Mouse (Mus musculus) cerebellum, postnatal 25 days (tissue): ENCODE measurements at regions not wholly inside any gene's neighbourhood (a gene's known extent, or its start where the extent isn't known, plus 50 kb on each side); places are given as distances from the start of the nearest gene placed in this dataset.

Source experiments
- DNase-seq, 2 experiments: peaks; one replicate each; pipeline ENCODE4 v3.0.0; 2021; ENCODE audit warnings: mixed read lengths in 2 of 2

DNA sequence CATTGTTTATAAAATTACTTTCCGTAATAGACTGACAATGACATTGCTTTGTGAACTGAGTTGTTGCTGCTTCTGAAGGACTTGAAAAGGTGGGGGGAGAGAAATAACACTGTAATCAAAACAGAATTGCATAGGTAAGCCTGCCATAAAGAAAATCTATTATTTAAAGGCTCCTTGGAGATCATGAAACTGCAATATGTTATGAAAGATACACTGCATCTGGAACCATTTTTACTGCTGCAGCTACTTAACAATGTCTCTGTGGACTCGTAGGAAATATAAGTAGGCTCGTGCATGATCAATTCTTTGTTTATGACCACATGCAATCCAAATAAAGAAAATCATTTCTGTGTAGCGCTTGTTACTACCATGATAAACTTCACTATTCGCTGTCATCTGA is 145.0 kb upstream of the Syt1 start:
- no peak for DNase-seq

DNA sequence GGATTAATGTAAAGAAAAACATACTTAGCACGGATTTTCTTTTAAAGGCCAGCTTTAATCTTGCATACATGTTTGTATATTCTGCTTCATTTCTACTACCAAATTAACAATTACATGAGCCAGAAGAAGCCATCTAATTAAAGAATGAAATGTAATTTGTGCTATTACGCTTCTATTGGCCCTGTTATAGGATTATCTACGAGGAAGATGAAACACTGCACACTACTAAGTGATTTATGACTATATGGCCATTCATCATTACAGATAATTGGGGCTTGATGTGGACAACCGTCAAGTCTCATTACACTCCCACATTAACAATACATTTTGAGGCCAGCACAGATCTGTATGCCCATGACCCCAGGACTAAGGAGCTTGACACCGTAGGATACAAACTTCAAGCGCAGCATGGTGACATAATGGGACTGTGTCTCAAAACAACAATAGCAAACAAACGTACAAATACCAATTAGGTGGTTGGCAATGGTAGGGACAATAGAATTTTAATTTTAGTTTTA is 129.7 kb upstream of the Syt1 start:
- DNase-seq, result no peak

DNA sequence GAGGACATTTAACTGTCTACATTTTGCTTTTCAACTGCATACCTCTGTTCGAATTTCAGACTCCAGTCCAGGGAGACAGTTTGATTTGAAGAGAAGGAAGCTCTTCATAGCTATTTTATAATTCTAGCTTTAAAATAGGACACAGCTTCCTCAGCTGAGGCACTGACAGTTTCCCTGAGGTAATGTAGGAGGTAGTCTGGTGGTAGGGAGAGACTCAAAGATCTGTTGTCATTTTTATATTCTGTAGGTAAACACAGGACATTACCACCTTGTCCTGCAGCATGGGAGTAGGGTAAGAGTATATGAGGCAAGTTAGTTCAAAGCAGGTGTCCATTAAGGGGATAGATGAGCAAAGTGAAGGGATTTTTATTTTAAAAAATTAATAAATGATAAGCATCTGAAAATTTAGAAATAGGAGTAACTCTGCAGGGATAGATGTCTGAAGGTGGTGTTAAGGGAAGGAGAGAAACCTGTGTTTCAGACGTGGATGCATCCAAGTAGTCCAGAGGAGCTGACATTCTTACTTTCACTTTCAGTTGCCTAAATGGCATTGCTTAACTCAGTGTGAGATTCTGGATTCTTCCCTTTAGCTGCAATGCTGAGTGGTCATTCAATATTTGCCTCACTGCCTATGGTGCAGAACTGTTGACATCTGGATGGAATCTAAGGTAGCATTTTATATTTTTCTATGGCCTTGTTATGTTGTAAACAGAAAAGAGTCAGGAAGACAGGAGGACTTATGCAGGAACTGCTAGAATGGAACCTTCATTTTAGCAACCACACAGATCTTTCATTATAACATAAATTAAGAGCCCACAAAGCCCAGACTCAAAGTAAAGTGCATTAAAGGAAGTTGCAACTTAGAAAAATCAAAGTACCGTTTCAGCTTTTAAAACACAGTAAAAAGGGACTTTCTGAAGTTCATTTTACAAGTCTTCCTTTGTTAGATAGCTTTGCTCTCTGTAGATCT is 126.3 kb upstream of the Syt1 start:
- DNase-seq, result no peak

DNA sequence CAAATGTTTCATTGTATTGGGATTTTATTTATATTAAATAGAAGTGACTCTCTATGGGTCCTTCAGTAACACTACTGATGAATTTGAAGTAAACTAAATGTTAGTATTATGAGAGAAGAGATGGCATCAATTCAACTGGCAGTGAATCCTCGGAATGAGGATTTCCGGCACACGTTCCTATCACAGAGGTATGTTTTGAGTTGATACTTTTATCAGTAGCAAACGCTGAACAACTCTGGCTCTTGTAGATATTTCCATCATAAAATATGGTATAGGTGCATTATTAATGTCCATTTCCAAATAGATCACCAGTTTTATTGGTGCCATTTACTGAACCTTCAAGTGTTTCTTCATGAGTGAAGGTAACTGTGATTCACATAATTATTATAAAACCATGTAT is 123.7 kb upstream of the Syt1 start:
- DNase-seq, result no peak

DNA sequence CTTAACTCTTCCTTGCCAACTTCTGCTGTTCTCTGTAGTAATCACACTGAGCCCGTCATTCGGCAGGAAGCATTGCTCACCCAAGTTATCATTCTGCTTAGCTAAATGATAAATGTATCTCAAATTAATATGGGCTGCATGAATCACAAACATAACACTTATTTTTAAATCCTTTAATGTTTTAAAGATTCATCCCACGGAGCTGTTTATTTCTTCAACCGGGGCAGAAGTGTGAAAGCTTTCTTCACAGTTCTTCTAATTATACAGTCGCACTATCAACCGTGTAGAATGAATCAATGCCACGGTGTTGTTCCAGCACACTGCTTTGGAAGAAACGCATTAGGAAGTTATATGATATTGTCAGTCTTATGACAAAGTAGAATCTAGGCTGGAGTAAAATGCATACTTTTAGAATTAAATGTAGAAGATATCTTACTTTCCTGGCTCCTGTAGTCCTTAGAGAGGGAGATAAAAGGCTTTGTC is 121.3 kb upstream of the Syt1 start:
- DNase-seq, result no peak

DNA sequence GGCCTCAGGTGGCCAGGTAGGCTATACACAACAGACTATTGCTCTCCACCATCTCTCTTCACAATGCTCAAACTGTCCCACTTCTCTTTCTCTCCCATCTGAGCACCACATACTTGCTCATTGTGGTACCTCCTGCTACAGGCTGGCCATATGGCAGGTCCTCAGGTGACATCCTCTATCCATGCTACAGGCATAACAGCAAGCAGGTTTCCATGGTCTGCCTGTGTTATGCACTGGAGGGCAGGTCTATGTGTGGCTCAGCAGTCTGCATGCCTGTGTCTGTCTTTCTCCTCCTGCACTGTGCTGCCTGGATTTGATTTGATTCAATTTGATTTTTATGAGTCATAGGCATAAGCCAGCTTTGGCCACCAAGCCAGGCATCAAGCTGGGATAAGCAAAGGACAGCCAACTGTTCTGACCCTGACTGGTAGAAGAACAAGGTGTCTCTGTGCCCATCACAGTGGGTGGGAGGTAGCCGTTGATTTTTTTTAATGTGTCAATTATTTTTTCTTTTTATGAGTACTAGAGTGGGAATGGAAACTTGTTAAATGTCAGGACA is 118.8 kb upstream of the Syt1 start:
- DNase-seq, result peak; percentile 90 to 92

DNA sequence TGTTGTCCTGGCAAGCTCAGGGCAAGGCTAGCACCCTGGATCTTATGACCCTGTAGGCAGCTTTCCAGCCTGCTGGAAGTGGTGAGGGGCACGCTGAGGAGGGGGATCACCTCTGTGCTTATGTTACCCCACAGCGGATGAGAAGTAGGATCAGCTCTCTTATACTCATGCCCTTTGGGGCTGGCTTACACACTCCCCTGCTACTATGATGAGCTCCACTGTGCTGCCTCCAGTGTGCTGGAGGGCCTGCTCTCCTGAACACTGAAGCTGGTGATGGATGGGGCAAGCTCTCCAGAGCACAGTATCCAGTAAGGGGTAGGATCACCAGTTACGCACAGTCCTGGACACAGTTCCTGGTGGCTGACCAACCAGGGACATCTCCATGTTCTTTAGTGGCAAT is 118.3 kb upstream of the Syt1 start:
- peak in 1 of 2 experiments; percentile 38 for DNase-seq

DNA sequence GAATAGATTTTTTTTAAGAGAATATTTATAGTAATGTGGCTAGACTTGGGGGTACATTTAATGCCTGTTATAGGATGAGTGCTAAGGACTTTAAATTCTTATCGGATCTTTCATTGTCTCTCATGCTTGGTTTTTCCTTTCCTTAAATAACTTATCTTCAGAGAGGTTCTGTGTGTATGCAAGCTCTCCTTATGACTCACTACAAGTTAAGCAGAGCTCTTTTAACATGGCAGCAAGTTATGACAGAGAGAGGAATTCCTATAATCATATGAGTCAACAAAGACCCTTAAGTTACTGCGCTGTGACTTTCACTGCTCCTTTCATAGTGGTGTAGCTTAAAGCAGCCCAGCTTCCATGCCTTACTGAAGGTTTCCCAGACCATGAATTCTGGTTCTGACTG is 115.9 kb upstream of the Syt1 start:
- no peak for DNase-seq

DNA sequence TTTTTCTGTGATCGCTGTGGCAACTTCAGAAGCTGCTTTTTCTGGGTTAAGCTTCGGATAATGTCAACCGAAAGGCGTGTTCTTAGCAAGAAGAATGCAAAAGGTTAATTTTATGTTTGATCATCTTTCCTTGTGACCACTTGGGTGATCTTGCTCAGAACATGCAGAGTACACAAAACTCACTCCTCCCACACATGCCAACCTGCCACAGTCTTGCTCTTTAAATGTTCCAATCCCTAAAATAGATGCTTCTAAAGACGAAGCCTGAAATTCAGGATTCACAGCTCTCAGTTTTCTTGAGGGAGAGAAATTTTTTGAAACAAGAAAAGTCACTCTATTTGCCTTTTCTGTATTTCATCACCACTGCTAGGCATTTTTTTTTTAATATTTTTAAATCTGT is 106.4 kb upstream of the Syt1 start:
- no peak for DNase-seq

DNA sequence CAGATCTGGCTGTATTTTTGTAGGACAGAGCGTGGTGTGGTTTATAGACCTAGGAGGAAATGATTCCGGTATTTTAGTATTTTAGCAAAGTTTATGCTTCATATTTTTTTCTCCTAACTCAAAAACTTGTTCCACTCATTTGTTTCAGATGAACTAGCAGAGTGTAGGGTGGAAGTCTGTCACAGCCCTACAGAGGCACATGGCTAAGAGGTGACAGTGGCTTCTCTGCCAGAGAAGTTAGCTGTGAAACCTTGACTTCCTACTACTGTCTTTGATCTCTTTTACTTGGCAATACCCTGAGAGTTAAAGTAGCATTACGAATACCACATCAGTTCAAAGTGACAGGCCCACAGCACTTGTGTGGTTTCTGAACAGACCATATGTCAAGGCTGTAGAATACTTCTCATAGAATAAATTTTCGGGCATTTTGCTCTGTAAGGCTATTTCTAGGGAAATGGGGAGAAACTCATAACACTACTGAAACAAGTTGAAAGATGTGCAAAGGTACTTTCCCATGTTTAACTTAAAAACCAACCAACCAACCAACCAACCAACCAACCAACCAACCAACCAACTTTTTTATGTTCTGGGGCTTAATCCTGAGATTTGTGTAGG is 104.3 kb upstream of the Syt1 start:
- no peak for DNase-seq

DNA sequence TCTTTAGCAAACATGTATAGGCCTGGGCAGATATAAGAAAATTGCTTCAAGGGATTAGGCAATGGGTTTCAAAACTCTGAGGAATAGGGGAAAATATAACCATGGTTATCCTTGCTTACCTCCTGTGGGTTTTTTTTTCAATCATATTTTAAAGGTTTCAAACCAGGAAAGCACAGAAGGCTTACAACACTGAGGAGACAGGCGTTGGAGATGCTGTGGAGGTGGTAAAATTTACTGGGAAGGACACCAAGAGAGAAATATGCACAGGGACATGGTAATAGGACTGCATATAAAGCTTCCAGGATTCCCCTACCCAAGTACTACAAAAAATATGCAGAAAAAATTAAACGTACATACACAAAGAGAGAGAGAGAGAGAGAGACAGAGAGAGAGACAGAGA is 95.0 kb upstream of the Syt1 start:
- no peak for DNase-seq

DNA sequence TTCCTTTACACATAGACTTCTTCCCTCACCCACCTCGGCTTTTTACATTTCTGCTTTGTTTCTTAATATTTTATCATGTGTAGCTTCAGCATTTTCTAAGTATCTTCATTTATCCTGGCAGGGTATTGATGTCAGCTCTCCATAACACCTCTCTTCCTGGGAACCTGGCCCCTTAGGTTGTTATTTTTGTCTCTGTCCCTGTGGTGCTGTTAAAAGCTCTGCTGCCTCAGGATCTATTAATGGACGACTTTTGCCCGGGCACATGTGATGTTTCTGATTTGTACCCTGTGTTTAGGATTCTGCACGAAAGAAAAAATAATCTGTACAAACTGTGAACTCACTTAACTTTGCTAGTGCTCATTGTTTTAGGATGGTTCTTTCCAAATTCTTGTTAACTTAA is 81.4 kb upstream of the Syt1 start:
- no peak for DNase-seq

DNA sequence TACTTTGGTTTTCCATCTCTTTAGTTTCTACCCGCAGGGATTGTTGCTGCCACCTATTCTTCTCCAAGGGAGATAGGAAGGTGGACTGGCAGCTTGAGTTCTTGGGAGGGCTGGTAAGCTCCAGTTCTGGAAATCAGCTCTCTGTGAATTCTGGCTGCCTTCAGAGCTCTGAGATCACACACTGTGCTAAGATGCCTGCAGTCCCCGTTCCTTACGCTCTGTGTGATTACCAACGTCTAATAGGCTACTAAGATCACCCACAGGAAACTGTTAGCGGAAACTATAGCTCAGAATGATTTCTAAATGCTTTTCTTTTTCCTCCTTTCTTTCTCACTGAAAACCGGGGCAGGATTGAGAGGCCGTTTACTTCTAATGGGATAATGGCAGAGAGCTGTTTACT is 69.0 kb upstream of the Syt1 start:
- DNase-seq, result peak; percentile 8 to 31

DNA sequence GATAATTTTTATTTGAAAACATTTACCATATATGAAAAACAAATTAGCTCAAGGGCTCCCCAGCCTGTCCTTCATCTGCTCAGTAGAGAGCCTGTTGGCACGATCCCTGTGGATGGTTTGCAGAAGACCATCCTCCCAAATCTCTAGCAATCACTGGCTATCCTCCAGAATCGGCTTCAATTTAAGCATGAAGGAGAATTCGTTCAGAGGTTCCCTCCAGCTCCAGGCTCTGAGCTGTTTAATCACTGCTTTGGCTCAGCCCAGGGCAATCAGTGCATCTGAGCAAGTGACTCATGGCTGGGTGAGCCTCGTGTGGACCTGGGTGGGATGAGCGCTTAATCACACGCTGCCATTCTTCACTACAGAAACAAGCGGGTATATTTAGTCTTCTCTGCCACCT is 63.4 kb upstream of the Syt1 start:
- peak; percentile 14 to 42 for DNase-seq
